22 mouse cellular contexts compared by ENCODE assay signal in the genomic region with DNA sequence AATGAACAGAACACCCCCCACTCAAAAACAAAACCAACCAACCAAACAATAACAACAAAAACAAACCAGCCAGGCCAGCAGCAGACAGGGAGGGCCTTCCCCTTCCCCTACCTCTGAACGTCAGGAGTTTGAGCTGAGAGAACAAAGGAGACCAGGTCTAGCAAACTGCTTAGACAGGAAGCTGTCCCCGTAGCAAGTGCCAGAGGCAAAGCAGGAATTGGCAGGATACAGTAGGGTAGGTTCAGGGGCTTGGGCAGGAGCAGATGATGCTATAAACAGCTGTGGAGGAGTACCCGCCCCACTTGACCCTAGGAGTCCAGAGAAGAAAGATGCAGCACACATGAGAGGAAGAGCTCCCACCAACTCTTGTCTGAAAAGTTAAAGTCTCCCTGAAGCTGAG. TPM values are rescaled to one million over a fixed set of nuclear protein-coding genes. Genes with fewer than 3 reads are reported as not detected.
DNase-seq lines count a peak whose midpoint lies in the region; ATAC-seq lines count a peak whose summit lies in the region.
"Had no signal": no experiment of that assay in that cellular context is flagged by ENCODE, and none has a peak within 500 bp of the region (broad histone marks: within the 10 kb centered on the region; RNA-seq: fewer than 3 reads in every experiment).

No protein-coding gene starts in this region.

- no peak overlapping the region for H3K27ac ChIP-seq in embryonic facial prominence, embryonic 13.5 days
- H3K27ac ChIP-seq in embryonic facial prominence, embryonic 10.5 days (replicated peaks): no peak overlapping the region
- 0 out of 2 replicates have a peak overlapping the region, but pooled peaks have one; percentile 28 for H3K27ac ChIP-seq in kidney, embryonic 15.5 days
- peak overlapping the region; percentile 64 for H3K27ac ChIP-seq in brown adipose tissue, adult 24 weeks (replicated peaks; ENCODE audit: low read depth, low read length)
- H3K27ac ChIP-seq in forebrain, embryonic 13.5 days: no peak overlapping the region
- H3K27ac ChIP-seq: forebrain, embryonic 12.5 days; midbrain, embryonic 13.5 days had no signal

- no peaks in the 10 kb centered on the region for H3K9me3 ChIP-seq in embryonic facial prominence, embryonic 13.5 days
- H3K9me3 ChIP-seq in embryonic facial prominence, embryonic 10.5 days: no peaks in the 10 kb centered on the region
- H3K9me3 ChIP-seq in kidney, embryonic 15.5 days (replicated peaks): no peaks in the 10 kb centered on the region
- no peaks in the 10 kb centered on the region for H3K9me3 ChIP-seq in forebrain, embryonic 13.5 days (replicated peaks)
- H3K9me3 ChIP-seq: forebrain, embryonic 12.5 days; G1E; midbrain, embryonic 13.5 days had no signal

- H3K4me3 ChIP-seq in embryonic facial prominence, embryonic 13.5 days: no peak overlapping the region
- no peak overlapping the region for H3K4me3 ChIP-seq in embryonic facial prominence, embryonic 10.5 days
- no peak overlapping the region for H3K4me3 ChIP-seq in kidney, embryonic 15.5 days (replicated peaks)
- H3K4me3 ChIP-seq in brown adipose tissue, adult 24 weeks (ENCODE audit: insufficient read depth, low read depth, low read length): peak overlapping the region; percentile 36
- H3K4me3 ChIP-seq in forebrain, embryonic 13.5 days: no peak overlapping the region
- H3K4me3 ChIP-seq: forebrain, embryonic 12.5 days; midbrain, embryonic 13.5 days had no signal

- ATAC-seq in embryonic facial prominence, embryonic 13.5 days (ENCODE audit: insufficient number of reproducible peaks, insufficient read depth, low FRiP score, low TSS enrichment, low read depth): no peak
- no peak for ATAC-seq in kidney, embryonic 15.5 days (replicated peaks; ENCODE audit: low FRiP score)
- ATAC-seq in forebrain, embryonic 13.5 days: no peak
- ATAC-seq: CD4-positive, CD25-positive, alpha-beta regulatory T cell, adult 4 months; midbrain, embryonic 13.5 days had no signal

- DNase-seq in embryonic facial prominence, embryonic 10.5 days (ENCODE audit: low spot score): no peak
- DNase-seq in kidney, adult 18-20 months: no peak
- DNase-seq in heart, postnatal 14 days: peak; percentile 19 to 35
- no peak for DNase-seq in adrenal gland, postnatal 10 days
- DNase-seq: cerebellum, adult 9-10 months; gastrocnemius, postnatal 25 days; kidney, postnatal 36 days; lung, adult 18-20 months; right cerebral cortex, postnatal 4 days; thymus, postnatal 4 days had no signal

- 34% methylated on average over 3 of the region's 3 CpGs for WGBS in embryonic facial prominence, embryonic 13.5 days
- WGBS in embryonic facial prominence, embryonic 10.5 days: 45% methylated on average over 3 of the region's 3 CpGs
- 43% methylated on average over 3 of the region's 3 CpGs for WGBS in kidney, embryonic 15.5 days
- WGBS in forebrain, embryonic 13.5 days: 57% methylated on average over 3 of the region's 3 CpGs

- H3K36me3 ChIP-seq in embryonic facial prominence, embryonic 13.5 days: peaks cover 29% of the 10 kb centered on the region
- H3K36me3 ChIP-seq in embryonic facial prominence, embryonic 10.5 days (replicated peaks): peaks cover 30% of the 10 kb centered on the region
- H3K36me3 ChIP-seq in kidney, embryonic 15.5 days: peaks cover 20% of the 10 kb centered on the region
- no peaks in the 10 kb centered on the region for H3K36me3 ChIP-seq in forebrain, embryonic 13.5 days (ENCODE audit: poor library complexity, severe bottlenecking)
- H3K36me3 ChIP-seq: forebrain, embryonic 12.5 days; G1E; midbrain, embryonic 13.5 days had no signal

- intact Hi-C loops in heart, postnatal 14 days (cut with DNase I): loop anchor here (2.0 kb wide), 1 partner anchor 15 kb away; no protein-coding TSS in a partner anchor

- peak overlapping the region; percentile 19; the same call in 1 of the 2 replicates for H3K4me2 ChIP-seq in embryonic facial prominence, embryonic 13.5 days
- H3K4me2 ChIP-seq in kidney, embryonic 15.5 days: no peak overlapping the region
- H3K4me2 ChIP-seq in forebrain, embryonic 13.5 days: no peak overlapping the region
- H3K4me2 ChIP-seq: forebrain, embryonic 12.5 days; midbrain, embryonic 13.5 days had no signal

- peaks cover 49% of the 10 kb centered on the region for H3K4me1 ChIP-seq in embryonic facial prominence, embryonic 13.5 days
- H3K4me1 ChIP-seq in embryonic facial prominence, embryonic 10.5 days: peaks cover 58% of the 10 kb centered on the region
- H3K4me1 ChIP-seq in kidney, embryonic 15.5 days: peaks cover 54% of the 10 kb centered on the region
- peaks cover 30% of the 10 kb centered on the region for H3K4me1 ChIP-seq in brown adipose tissue, adult 24 weeks (ENCODE audit: control insufficient read depth, insufficient read depth, insufficient read length, low read length)
- 0 out of 2 replicates have a peak, but pooled peaks cover 6% of the 10 kb centered on the region for H3K4me1 ChIP-seq in forebrain, embryonic 13.5 days

- no peaks in the 10 kb centered on the region for H3K27me3 ChIP-seq in embryonic facial prominence, embryonic 13.5 days
- no peaks in the 10 kb centered on the region; the same call in 1 of the 2 replicates for H3K27me3 ChIP-seq in embryonic facial prominence, embryonic 10.5 days (replicated peaks; ENCODE audit: low read depth, poor library complexity, severe bottlenecking)
- H3K27me3 ChIP-seq in kidney, embryonic 15.5 days: no peaks in the 10 kb centered on the region
- peaks cover 9% of the 10 kb centered on the region; the same call in 1 of the 2 replicates for H3K27me3 ChIP-seq in forebrain, embryonic 13.5 days

- H3K9ac ChIP-seq in embryonic facial prominence, embryonic 13.5 days: no peak overlapping the region
- no peak overlapping the region for H3K9ac ChIP-seq in kidney, embryonic 15.5 days
- no peak overlapping the region for H3K9ac ChIP-seq in forebrain, embryonic 13.5 days
- H3K9ac ChIP-seq: forebrain, embryonic 12.5 days; midbrain, embryonic 13.5 days had no signal

RNA-seq across cellular contexts. Expression of a gene that starts 2.4 kb away (rescaled TPM):
- 68.6 and 76.3 TPM in 2 replicates for polyA plus RNA-seq in embryonic facial prominence, embryonic 13.5 days (2015; fragmentation: Nextera tagmentation; extraction: Ambion mirVana)
- 30.9 and 31.0 TPM in 2 replicates for polyA plus RNA-seq in embryonic facial prominence, embryonic 10.5 days (2016; fragmentation: Nextera tagmentation; extraction: Ambion mirVana)
- polyA plus RNA-seq in kidney, embryonic 15.5 days (2015; fragmentation: Nextera tagmentation; extraction: Ambion mirVana): 47.2 and 56.0 TPM in 2 replicates
- 24.8 and 28.6 TPM in 2 replicates for polyA plus RNA-seq in brown adipose tissue, adult 24 weeks (2012; ENCODE audit: insufficient read depth, insufficient read length, missing spikeins)
- total RNA-seq in heart, postnatal 14 days (2021): 10 to 100 TPM; 90.1 to 95.0 TPM
- 14.0 and 15.0 TPM in 2 replicates for polyA plus RNA-seq in forebrain, embryonic 13.5 days (2015; fragmentation: Nextera tagmentation; extraction: Ambion mirVana)
- total RNA-seq in adrenal gland, postnatal 10 days (2021): 10 to 100 TPM; 42.0 to 42.1 TPM

RNA-seq across cellular contexts. Expression of a gene that starts 6.6 kb away (rescaled TPM):
- 14.3 and 17.7 TPM in 2 replicates for polyA plus RNA-seq in embryonic facial prominence, embryonic 13.5 days (2015; fragmentation: Nextera tagmentation; extraction: Ambion mirVana)
- 10.6 and 12.2 TPM in 2 replicates for polyA plus RNA-seq in embryonic facial prominence, embryonic 10.5 days (2016; fragmentation: Nextera tagmentation; extraction: Ambion mirVana)
- polyA plus RNA-seq in kidney, embryonic 15.5 days (2015; fragmentation: Nextera tagmentation; extraction: Ambion mirVana): 15.3 and 17.0 TPM in 2 replicates
- 18.7 and 19.7 TPM in 2 replicates for polyA plus RNA-seq in brown adipose tissue, adult 24 weeks (2012; ENCODE audit: insufficient read depth, insufficient read length, missing spikeins)
- total RNA-seq in heart, postnatal 14 days (2021): 10 to 100 TPM; 39.6 to 43.9 TPM
- polyA plus RNA-seq in forebrain, embryonic 13.5 days (2015; fragmentation: Nextera tagmentation; extraction: Ambion mirVana): 9.0 and 10.2 TPM in 2 replicates
- total RNA-seq in adrenal gland, postnatal 10 days (2021): 10 to 100 TPM; 43.4 to 44.7 TPM

RNA-seq across cellular contexts. Expression of a gene that starts 29.6 kb away (rescaled TPM):
- polyA plus RNA-seq in embryonic facial prominence, embryonic 13.5 days (2015; fragmentation: Nextera tagmentation; extraction: Ambion mirVana): 34.3 and 34.6 TPM in 2 replicates
- 38.2 and 38.6 TPM in 2 replicates for polyA plus RNA-seq in embryonic facial prominence, embryonic 10.5 days (2016; fragmentation: Nextera tagmentation; extraction: Ambion mirVana)
- polyA plus RNA-seq in kidney, embryonic 15.5 days (2015; fragmentation: Nextera tagmentation; extraction: Ambion mirVana): 36.9 and 39.0 TPM in 2 replicates
- polyA plus RNA-seq in brown adipose tissue, adult 24 weeks (2012; ENCODE audit: insufficient read depth, insufficient read length, missing spikeins): 156 and 170 TPM in 2 replicates
- 100 to 1,000 TPM; 621 to 624 TPM for total RNA-seq in heart, postnatal 14 days (2021)
- polyA plus RNA-seq in forebrain, embryonic 13.5 days (2015; fragmentation: Nextera tagmentation; extraction: Ambion mirVana): 52.4 and 61.8 TPM in 2 replicates
- 100 to 1,000 TPM; 204 to 232 TPM for total RNA-seq in adrenal gland, postnatal 10 days (2021)

RNA-seq across cellular contexts. Expression of a gene that starts 51.5 kb away (rescaled TPM):
- 0.28 and 0.95 TPM in 2 replicates for polyA plus RNA-seq in embryonic facial prominence, embryonic 13.5 days (2015; fragmentation: Nextera tagmentation; extraction: Ambion mirVana)
- 0.20 TPM in 1 of 2 replicates, not detected in the other for polyA plus RNA-seq in embryonic facial prominence, embryonic 10.5 days (2016; fragmentation: Nextera tagmentation; extraction: Ambion mirVana)
- not detected in 2 replicates for polyA plus RNA-seq in kidney, embryonic 15.5 days (2015; fragmentation: Nextera tagmentation; extraction: Ambion mirVana)
- polyA plus RNA-seq in brown adipose tissue, adult 24 weeks (2012; ENCODE audit: insufficient read depth, insufficient read length, missing spikeins): not detected in 2 replicates
- total RNA-seq in heart, postnatal 14 days (2021): 100 to 1,000 TPM in 1 of 2 experiments, 10 to 100 TPM in 1; 74.4 to 148 TPM
- polyA plus RNA-seq in forebrain, embryonic 13.5 days (2015; fragmentation: Nextera tagmentation; extraction: Ambion mirVana): not detected in 2 replicates
- total RNA-seq in adrenal gland, postnatal 10 days (2021): not detected
- total RNA-seq: G1E; gastrocnemius, postnatal 25 days; layer of hippocampus, postnatal 25 days; left cerebral cortex, postnatal 25 days had no signal
- polyA plus RNA-seq: CD4-positive, CD25-positive, alpha-beta regulatory T cell, adult 4 months; cortical plate, adult 2 months; forebrain, embryonic 12.5 days; G1E; intestine, embryonic 14.5 days; midbrain, embryonic 13.5 days had no signal

Comparison
In these comparisons a context has a peak if more than half of its experiments do, and no peak if none do; other contexts are left out.
1. H3K27ac ChIP-seq: peak in kidney, embryonic 15.5 days (single experiment) and brown adipose tissue, adult 24 weeks (single experiment); none in embryonic facial prominence, embryonic 13.5 days (single experiment), embryonic facial prominence, embryonic 10.5 days (single experiment) and forebrain, embryonic 13.5 days (single experiment).
2. DNase-seq: peak in heart, postnatal 14 days (2 of 2); none in embryonic facial prominence, embryonic 10.5 days (single experiment), kidney, adult 18-20 months (single experiment) and adrenal gland, postnatal 10 days (single experiment).